Mouse (Mus musculus) myocyte (in vitro differentiated cells): ENCODE data around the gene Uap1.

ENCODE experiments used
- MAX ChIP-seq: IDR thresholded peaks from one replicate; pipeline ENCODE4 v1.6.1; 2011; ENCODE audit warnings: low read depth, mild to moderate bottlenecking, control low read depth
- MYOD1 ChIP-seq, 3 experiments: IDR thresholded peaks; one replicate each; pipeline ENCODE4 v1.6.1; 2011; ENCODE audit warnings: control low read depth in 2 of 3, low read depth in 2 of 3, mild to moderate bottlenecking in 2 of 3, moderate library complexity in 1 of 3; ENCODE audit not compliant: insufficient read length in 2 of 3, control insufficient read depth in 1 of 3
- POLR2A ChIP-seq: IDR thresholded peaks from one replicate; pipeline ENCODE4 v1.6.1; 2011; ENCODE audit warnings: low read depth, mild to moderate bottlenecking, control low read depth, moderate library complexity; ENCODE audit not compliant: insufficient read length
- POLR2AphosphoS2 ChIP-seq: IDR thresholded peaks from one replicate; pipeline ENCODE4 v1.6.1; 2011; ENCODE audit warnings: low read depth, control low read depth; ENCODE audit not compliant: insufficient read length
- REST ChIP-seq: IDR thresholded peaks from one replicate; pipeline ENCODE4 v1.6.1; 2011; ENCODE audit warnings: mild to moderate bottlenecking, control low read depth, moderate library complexity; ENCODE audit not compliant: insufficient read depth, insufficient read length
- USF1 ChIP-seq: IDR thresholded peaks from one replicate; pipeline ENCODE4 v1.6.1; 2011; ENCODE audit warnings: low read depth, mild to moderate bottlenecking, control low read depth, moderate library complexity

DNA sequence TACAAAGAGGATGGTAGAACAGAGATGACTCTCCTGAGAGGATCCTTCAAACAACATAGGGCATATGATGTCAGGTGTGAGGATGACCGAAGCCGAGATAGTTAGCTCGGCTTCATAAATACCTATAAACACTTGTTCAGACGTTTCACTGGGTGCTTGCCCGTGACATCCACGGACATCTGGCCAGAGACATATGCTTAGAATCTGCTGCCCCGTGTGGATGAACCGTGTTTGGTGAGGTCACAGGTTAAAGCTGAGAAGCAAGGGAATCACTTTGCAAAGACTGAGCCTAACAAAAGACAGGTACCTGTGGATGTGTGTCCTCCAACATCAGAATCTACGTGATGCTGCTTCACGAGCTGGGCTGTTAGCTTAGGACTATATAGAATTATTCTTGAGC is 62.5 kb downstream of the Uap1 start:
- no peak for TF ChIP-seq POLR2A
- TF ChIP-seq USF1, result no peak
- no peak for TF ChIP-seq MYOD1 (IDR thresholded peaks at IDR 0.05; ENCODE audit: control insufficient read depth in 1 of 3, insufficient read length in 2 of 3, low read depth in 2 of 3)
- no peak for TF ChIP-seq MAX
- TF ChIP-seq REST, result no peak
- TF ChIP-seq POLR2AphosphoS2, result no peak
